Mouse (Mus musculus): ENCODE results near the gene Sinhcaf. TPM values are rescaled to one million over a fixed set of nuclear protein-coding genes. Genes with fewer than 3 reads are reported as not detected.
"Not testable (repeated sequence)": the region's sequence is repeated elsewhere in the genome, so short reads cannot be mapped to it uniquely, and the experiment has no call there.

The Sinhcaf gene
- 44.3 and 45.3 TPM in 2 replicates for total RNA-seq (2017)

- ATAC-seq (ENCODE audit: extremely low read depth, insufficient number of reproducible peaks, low FRiP score, poor library complexity, severe bottlenecking): peak; percentile 77
Measured at GRCm38 (mm10) chr6:148946409-148946742, at the start of gene Sinhcaf. Sinhcaf (minus strand) TSS chr6:148946467.

- 0 out of 2 replicates have a peak, but pooled peaks have one; percentile 21 for ATAC-seq (ENCODE audit: extremely low read depth, insufficient number of reproducible peaks, low FRiP score, poor library complexity, severe bottlenecking)
Measured at GRCm38 (mm10) chr6:148994327-148994999, 48.2 kb upstream of the Sinhcaf start.

- ATAC-seq (ENCODE audit: extremely low read depth, insufficient number of reproducible peaks, low FRiP score, poor library complexity, severe bottlenecking): peak; percentile 31; the same call in 1 of the 2 replicates
Measured at GRCm38 (mm10) chr6:148993117-148994077, 47.1 kb upstream of the Sinhcaf start.

GRCm38 (mm10) chr6:148992373-148993116 is 46.3 kb upstream of the Sinhcaf start:
- no peak for ATAC-seq (ENCODE audit: extremely low read depth, insufficient number of reproducible peaks, low FRiP score, poor library complexity, severe bottlenecking)

GRCm38 (mm10) chr6:148991660-148992372 is 45.5 kb upstream of the Sinhcaf start:
- ATAC-seq (ENCODE audit: extremely low read depth, insufficient number of reproducible peaks, low FRiP score, poor library complexity, severe bottlenecking): no peak

- not testable (repeated sequence) for ATAC-seq (ENCODE audit: extremely low read depth, insufficient number of reproducible peaks, low FRiP score, poor library complexity, severe bottlenecking)
Measured at GRCm38 (mm10) chr6:148989792-148990491, 43.7 kb upstream of the Sinhcaf start.

GRCm38 (mm10) chr6:148986003-148986402 is 39.7 kb upstream of the Sinhcaf start:
- peak; percentile 98 for ATAC-seq (ENCODE audit: extremely low read depth, insufficient number of reproducible peaks, low FRiP score, poor library complexity, severe bottlenecking)

GRCm38 (mm10) chr6:148980495-148980894 is 34.2 kb upstream of the Sinhcaf start:
- no peak for ATAC-seq (ENCODE audit: extremely low read depth, insufficient number of reproducible peaks, low FRiP score, poor library complexity, severe bottlenecking)

- ATAC-seq (ENCODE audit: extremely low read depth, insufficient number of reproducible peaks, low FRiP score, poor library complexity, severe bottlenecking): no peak
Measured at GRCm38 (mm10) chr6:148975096-148975495, 28.8 kb upstream of the Sinhcaf start.

GRCm38 (mm10) chr6:148972891-148973290 is 26.6 kb upstream of the Sinhcaf start:
- ATAC-seq (ENCODE audit: extremely low read depth, insufficient number of reproducible peaks, low FRiP score, poor library complexity, severe bottlenecking): no peak

- ATAC-seq (ENCODE audit: extremely low read depth, insufficient number of reproducible peaks, low FRiP score, poor library complexity, severe bottlenecking): no peak
Measured at GRCm38 (mm10) chr6:148972059-148972848, 26.0 kb upstream of the Sinhcaf start.

- ATAC-seq (ENCODE audit: extremely low read depth, insufficient number of reproducible peaks, low FRiP score, poor library complexity, severe bottlenecking): no peak
Measured at GRCm38 (mm10) chr6:148971385-148971940, 25.2 kb upstream of the Sinhcaf start.

GRCm38 (mm10) chr6:148961285-148961684 is 15.0 kb upstream of the Sinhcaf start:
- no peak for ATAC-seq (ENCODE audit: extremely low read depth, insufficient number of reproducible peaks, low FRiP score, poor library complexity, severe bottlenecking)

- ATAC-seq (ENCODE audit: extremely low read depth, insufficient number of reproducible peaks, low FRiP score, poor library complexity, severe bottlenecking): no peak
Measured at GRCm38 (mm10) chr6:148959540-148960238, 13.4 kb upstream of the Sinhcaf start.

- ATAC-seq (ENCODE audit: extremely low read depth, insufficient number of reproducible peaks, low FRiP score, poor library complexity, severe bottlenecking): no peak
Measured at GRCm38 (mm10) chr6:148958712-148959111, 12.4 kb upstream of the Sinhcaf start.

- no peak for ATAC-seq (ENCODE audit: extremely low read depth, insufficient number of reproducible peaks, low FRiP score, poor library complexity, severe bottlenecking)
Measured at GRCm38 (mm10) chr6:148957046-148957445, 10.8 kb upstream of the Sinhcaf start.

All from neutrophil, adult 5-6 weeks (primary cell).